Mouse (Mus musculus) neural tube, embryonic 13.5 days (tissue): ENCODE results near the gene Mrpl41. TPM values are rescaled to one million over a fixed set of nuclear protein-coding genes. Genes with fewer than 3 reads are reported as not detected.

Experiments
- ATAC-seq: fragments of 200-750 bp; cut with Nextera tagmentation; 2 replicates; pipeline ENCODE4 v1.8.0; 2017; ENCODE audit warnings: low read depth, mild to moderate bottlenecking, moderate TSS enrichment, moderate library complexity
- H3K27ac ChIP-seq: fragments of 300-500 bp; sonication (generic); replicated peaks from 2 replicates; pipeline ENCODE4 v1.5.1; 2015; ENCODE audit warnings: moderate library complexity, mild to moderate bottlenecking, inconsistent platforms
- H3K27me3 ChIP-seq: fragments of 300-500 bp; sonication (generic); 2 replicates; pipeline ENCODE4 v1.6.1; 2015; ENCODE audit warnings: mild to moderate bottlenecking, inconsistent platforms
- H3K36me3 ChIP-seq: fragments of 300-500 bp; sonication (generic); 2 replicates; pipeline ENCODE4 v1.6.1; 2015; ENCODE audit warnings: mild to moderate bottlenecking, inconsistent platforms
- H3K4me1 ChIP-seq: fragments of 300-500 bp; sonication (generic); replicated peaks from 2 replicates; pipeline ENCODE4 v1.6.1; 2015; ENCODE audit warnings: inconsistent platforms
- H3K4me2 ChIP-seq: fragments of 300-500 bp; sonication (generic); 2 replicates; pipeline ENCODE4 v1.6.1; 2015; ENCODE audit warnings: inconsistent platforms, mild to moderate bottlenecking, moderate library complexity
- H3K4me3 ChIP-seq: fragments of 300-500 bp; sonication (generic); 2 replicates; pipeline ENCODE4 v1.5.1; 2015; ENCODE audit warnings: mild to moderate bottlenecking, inconsistent platforms
- H3K9ac ChIP-seq: fragments of 300-500 bp; sonication (generic); 2 replicates; pipeline ENCODE4 v1.6.1; 2015; ENCODE audit warnings: moderate library complexity, mild to moderate bottlenecking, inconsistent platforms
- H3K9me3 ChIP-seq: fragments of 300-500 bp; sonication (generic); 2 replicates; pipeline ENCODE4 v1.6.1; 2016; ENCODE audit warnings: inconsistent platforms
- WGBS: fragments of 180-500 bp; shearing (Covaris S2); methylation state at CpG from one replicate; pipeline ENCODE4 v1.1.7; 2015; 5-methylcytosine and 5-hydroxymethylcytosine counted together
- microRNA-seq: library from miRNA; unstranded; fragments of <30 nt; microRNA quantifications from one replicate; pipeline ENCODE4, GENCODE M21; 2016
- polyA plus RNA-seq: library from polyadenylated mRNA; unstranded; fragments of >200 nt; fragmentation: Nextera tagmentation; extraction: Ambion mirVana; gene quantifications from 2 replicates; pipeline ENCODE4 v1.2.1, GENCODE M21; 2015

Gene Mrpl41
- polyA plus RNA-seq, 1 experiment from 2014 or later, result 193 TPM

- H3K36me3 ChIP-seq, result peaks cover 4% of the 10 kb centered on the region; the same call in 1 of the 2 replicates
- no peak overlapping the region; the same call in 1 of the 2 replicates for H3K9ac ChIP-seq
- H3K4me2 ChIP-seq, result no peak overlapping the region
- ATAC-seq, result no peak
- WGBS, result 93% methylated on average over 5 of the region's 5 CpGs
- no peak overlapping the region for H3K4me3 ChIP-seq
- no peak overlapping the region for H3K27ac ChIP-seq
- H3K27me3 ChIP-seq, result 0 out of 2 replicates have a peak, but pooled peaks cover 4% of the 10 kb centered on the region
- H3K9me3 ChIP-seq, result no peaks in the 10 kb centered on the region
- peaks cover 13% of the 10 kb centered on the region for H3K4me1 ChIP-seq
These were observed 45.3 kb downstream of the Mrpl41 start for GRCm38 (mm10) chr2:24929593-24929992.

- H3K4me3 ChIP-seq, result no peak overlapping the region
- no peak overlapping the region for H3K4me2 ChIP-seq
- 64% methylated on average over 2 of the region's 2 CpGs for WGBS
- peaks cover 4% of the 10 kb centered on the region; the same call in 1 of the 2 replicates for H3K36me3 ChIP-seq
- H3K9me3 ChIP-seq, result no peaks in the 10 kb centered on the region
- no peak overlapping the region for H3K27ac ChIP-seq
- peaks cover 8% of the 10 kb centered on the region for H3K4me1 ChIP-seq
- no peak overlapping the region for H3K9ac ChIP-seq
- no peaks in the 10 kb centered on the region for H3K27me3 ChIP-seq
- no peak for ATAC-seq
These were observed 45.8 kb downstream of the Mrpl41 start for GRCm38 (mm10) chr2:24929119-24929518.

DNA sequence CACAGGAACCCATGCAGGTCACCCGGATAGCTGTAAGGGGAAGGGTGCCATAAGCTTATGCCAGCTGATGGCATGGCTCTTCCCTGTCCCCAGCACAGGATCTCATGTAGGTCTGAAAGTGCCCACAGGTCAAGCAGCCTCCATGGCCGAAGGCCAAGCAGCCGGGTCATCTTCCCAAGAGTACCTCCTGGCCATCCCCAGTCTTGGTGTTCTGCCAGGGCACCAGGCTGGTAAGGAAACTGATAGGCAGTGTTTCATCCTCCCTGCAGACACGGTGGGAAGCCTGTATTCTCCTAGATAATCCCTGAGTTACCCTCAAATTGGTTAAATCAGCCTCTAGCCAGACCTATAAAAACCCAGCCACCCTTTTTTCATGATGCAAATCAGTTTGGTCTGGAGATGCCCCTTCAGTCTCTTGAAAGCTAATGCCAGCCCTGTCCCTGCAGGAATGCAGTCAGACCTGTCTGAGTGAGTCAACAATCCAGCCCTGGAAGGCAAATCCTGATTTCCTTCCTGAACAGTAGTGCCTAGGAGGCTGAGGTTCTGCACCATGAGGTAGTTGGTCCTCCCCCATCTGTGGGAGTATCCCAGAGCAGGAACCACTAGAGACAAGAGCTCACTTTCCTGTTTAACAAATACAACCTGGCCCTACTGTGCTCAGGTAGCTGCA lies 47.0 kb downstream of the Mrpl41 start:
- no peaks in the 10 kb centered on the region for H3K4me1 ChIP-seq
- peaks cover 4% of the 10 kb centered on the region; the same call in 1 of the 2 replicates for H3K36me3 ChIP-seq
- no peak overlapping the region for H3K4me2 ChIP-seq
- no peaks in the 10 kb centered on the region for H3K9me3 ChIP-seq
- no peaks in the 10 kb centered on the region for H3K27me3 ChIP-seq
- no peak for ATAC-seq
- no peak overlapping the region for H3K9ac ChIP-seq
- H3K27ac ChIP-seq, result no peak overlapping the region
- H3K4me3 ChIP-seq, result no peak overlapping the region
- WGBS, result 72% methylated on average over 4 of the region's 4 CpGs

DNA sequence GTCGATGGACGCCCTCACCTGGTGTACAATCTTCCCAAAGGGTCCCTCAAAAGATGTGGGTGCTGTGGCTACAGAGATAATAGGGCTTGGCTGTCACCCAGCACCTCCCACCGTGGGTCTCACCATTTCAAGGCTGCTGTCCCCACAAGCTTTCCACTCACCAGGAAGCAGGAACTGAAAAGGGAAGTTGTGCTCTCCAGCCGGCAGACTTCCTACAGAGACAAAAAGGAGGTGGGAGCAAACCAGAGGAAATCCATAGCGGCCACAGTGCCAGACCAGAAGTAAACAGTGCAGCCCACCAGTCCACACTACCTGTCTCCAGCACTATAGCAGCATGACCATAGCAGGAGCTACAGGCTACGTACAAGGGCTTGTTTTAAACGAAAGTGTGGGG lies 47.9 kb downstream of the Mrpl41 start:
- no peak overlapping the region for H3K4me3 ChIP-seq

DNA sequence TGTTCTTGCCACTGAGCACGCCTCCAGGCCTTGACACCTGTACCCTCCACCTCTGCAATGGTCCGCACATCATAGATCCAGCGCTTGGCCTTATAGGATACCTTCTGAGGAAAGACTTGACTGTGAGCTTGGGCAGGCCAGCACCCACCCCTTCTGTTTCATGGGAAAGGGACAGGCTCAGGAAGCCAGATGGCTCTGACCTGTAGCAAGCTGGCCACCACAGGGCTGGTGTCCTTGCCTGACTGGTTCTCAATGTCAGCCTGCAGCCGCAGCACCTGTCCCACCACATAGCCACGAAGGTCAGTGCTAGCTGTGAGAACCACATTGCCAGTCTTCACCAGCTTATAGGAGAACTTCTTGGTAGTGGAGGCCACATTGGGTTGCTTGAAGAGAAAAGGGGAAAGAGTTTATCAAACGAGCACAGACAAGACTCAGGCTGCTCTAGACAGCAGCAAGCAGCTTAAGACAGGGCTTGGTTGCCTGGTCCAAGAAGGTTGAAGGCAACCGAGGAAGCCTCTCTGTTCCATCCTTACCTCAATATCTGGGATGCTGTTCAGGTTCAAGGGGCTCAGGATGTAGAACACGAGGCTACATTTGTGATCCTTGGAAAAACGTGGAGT lies 48.4 kb downstream of the Mrpl41 start:
- H3K4me2 ChIP-seq, result no peak overlapping the region
- no peak overlapping the region; the same call in 1 of the 2 replicates for H3K27ac ChIP-seq
- 84% methylated on average over 9 of the region's 9 CpGs for WGBS
- no peaks in the 10 kb centered on the region for H3K4me1 ChIP-seq
- H3K9me3 ChIP-seq, result no peaks in the 10 kb centered on the region
- H3K36me3 ChIP-seq, result peaks cover 4% of the 10 kb centered on the region; the same call in 1 of the 2 replicates
- no peak for ATAC-seq
- no peak overlapping the region for H3K9ac ChIP-seq
- H3K4me3 ChIP-seq, result no peak overlapping the region
- H3K27me3 ChIP-seq, result no peaks in the 10 kb centered on the region

More for the DNA sequence above, 47.9 kb downstream of the Mrpl41 start:
- no peaks in the 10 kb centered on the region for H3K27me3 ChIP-seq
- WGBS, result 80% methylated on average over 7 of the region's 7 CpGs
- no peak overlapping the region for H3K4me2 ChIP-seq
- H3K9ac ChIP-seq, result no peak overlapping the region
- peaks cover 4% of the 10 kb centered on the region; the same call in 1 of the 2 replicates for H3K36me3 ChIP-seq
- no peaks in the 10 kb centered on the region for H3K9me3 ChIP-seq
- no peak overlapping the region; the same call in 1 of the 2 replicates for H3K27ac ChIP-seq
- no peak for ATAC-seq
- H3K4me1 ChIP-seq, result no peaks in the 10 kb centered on the region

DNA sequence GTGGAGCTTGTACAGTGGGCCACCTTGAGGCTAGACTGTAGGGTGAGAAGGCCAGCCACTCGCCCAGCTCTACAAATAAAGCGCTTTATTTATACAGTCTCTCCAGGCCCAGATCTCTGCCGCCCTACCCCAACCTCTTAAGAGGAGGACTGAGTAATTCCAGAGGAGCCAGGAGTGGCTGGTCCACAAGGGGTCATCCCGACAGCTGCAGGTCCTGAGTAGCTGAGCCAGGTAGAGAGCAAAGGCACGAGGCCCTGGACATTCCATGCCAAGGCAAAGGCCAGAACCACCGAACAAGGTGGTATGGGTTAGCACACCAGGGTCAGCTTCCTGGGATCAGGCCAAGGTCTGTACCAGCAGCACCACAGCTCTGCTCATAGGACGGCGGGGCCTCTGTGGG lies 49.6 kb downstream of the Mrpl41 start:
- H3K9me3 ChIP-seq, result no peaks in the 10 kb centered on the region
- H3K4me1 ChIP-seq, result no peaks in the 10 kb centered on the region
- no peak overlapping the region for H3K9ac ChIP-seq
- H3K27ac ChIP-seq, result no peak overlapping the region
- H3K4me2 ChIP-seq, result no peak overlapping the region
- H3K27me3 ChIP-seq, result no peaks in the 10 kb centered on the region
- WGBS, result 84% methylated on average over 8 of the region's 8 CpGs
- peaks cover 4% of the 10 kb centered on the region; the same call in 1 of the 2 replicates for H3K36me3 ChIP-seq
- no peak overlapping the region for H3K4me3 ChIP-seq
- ATAC-seq, result no peak

Small RNA genes within 50 kb of the gene (microRNA-seq; reads per million reads assigned to microRNA genes)
- gene Gm22875, result not detected

Other genes starting within 250 kb of the Mrpl41 start
- gene Cacna1b, start 211.9 kb downstream of the Mrpl41 start, polyA plus RNA-seq, result 8.4 and 8.9 TPM in 2 replicates
- 96.0 and 110 TPM in 2 replicates for gene Ehmt1, start 55.5 kb downstream of the Mrpl41 start, polyA plus RNA-seq
- gene Arrdc1, start 39.8 kb downstream of the Mrpl41 start, polyA plus RNA-seq, result 26.4 and 26.9 TPM in 2 replicates
- gene Zmynd19, start 25.3 kb downstream of the Mrpl41 start, polyA plus RNA-seq, result 18.3 and 18.5 TPM in 2 replicates
- 32.7 and 33.6 TPM in 2 replicates for gene Dph7, start 12.7 kb downstream of the Mrpl41 start, polyA plus RNA-seq
- 2.6 and 4.3 TPM in 2 replicates for gene Pnpla7, start 935 bp upstream of the Mrpl41 start, polyA plus RNA-seq
- gene Nsmf, start 79.3 kb upstream of the Mrpl41 start, polyA plus RNA-seq, result 125 and 134 TPM in 2 replicates
- gene Entpd8, start 105.2 kb upstream of the Mrpl41 start, polyA plus RNA-seq, result not detected in 2 replicates
- not detected in 2 replicates for gene Noxa1, start 120.1 kb upstream of the Mrpl41 start, polyA plus RNA-seq
- gene Nrarp, start 205.7 kb upstream of the Mrpl41 start, polyA plus RNA-seq, result 25.5 and 27.9 TPM in 2 replicates
- 1.2 and 1.4 TPM in 2 replicates for gene Tor4a, start 221.8 kb upstream of the Mrpl41 start, polyA plus RNA-seq
- gene Nelfb, start 236.4 kb upstream of the Mrpl41 start, polyA plus RNA-seq, result 95.1 and 99.9 TPM in 2 replicates
- 0.15 TPM in 1 of 2 replicates, not detected in the other for gene Stpg3, start 239.5 kb upstream of the Mrpl41 start, polyA plus RNA-seq
- 0.89 TPM in 1 of 2 replicates, not detected in the other for gene Fam166a, start 243.6 kb upstream of the Mrpl41 start, polyA plus RNA-seq
- 361 and 388 TPM in 2 replicates for gene Tubb4b, start 249.6 kb upstream of the Mrpl41 start, polyA plus RNA-seq